Mouse (Mus musculus): Measurements from ENCODE around the gene Socs1. TPM values are rescaled to one million over a fixed set of nuclear protein-coding genes. Genes with fewer than 3 reads are reported as not detected.
"Not testable (repeated sequence)": the region's sequence is repeated elsewhere in the genome, so short reads cannot be mapped to it uniquely, and the experiment has no call there.

Socs1 gene
- total and polyA plus RNA-seq, 2 experiments from 2014 or later, result 4.6 to 7.9 TPM

GRCm38 (mm10) chr16:10812865-10813371 is 27.6 kb upstream of the Socs1 start, which contains the start of gene Gm11172:
Gene Gm11172, plus strand, starts transcription at chr16:10812915.
- H3K27ac ChIP-seq (ENCODE audit: low read depth, low read length), result no peak within 1 kb of the TSS
- ATAC-seq (ENCODE audit: low FRiP score), result no peak

GRCm38 (mm10) chr16:10810376-10810775 is 25.0 kb upstream of the Socs1 start:
- H3K27ac ChIP-seq (ENCODE audit: low read depth, low read length), result no peak overlapping the region
- H3K36me3 ChIP-seq (ENCODE audit: insufficient read depth, low read length), result no peaks in the 10 kb centered on the region
- no peaks in the 10 kb centered on the region for H3K4me1 ChIP-seq (ENCODE audit: insufficient read depth, low read length)
- H3K27me3 ChIP-seq (ENCODE audit: insufficient read depth, low read length), result no peaks in the 10 kb centered on the region
- ATAC-seq (ENCODE audit: low FRiP score) (no peak), DNase-seq (ENCODE audit: low spot score) (no peak)
- 100% methylated on average over 1 of the region's 1 CpGs for WGBS
- H3K9ac ChIP-seq (replicated peaks; ENCODE audit: low read length, poor library complexity, severe bottlenecking), result no peak overlapping the region
- no peak for TF ChIP-seq CTCF (IDR thresholded peaks at IDR 0.05)
- H3K4me2 ChIP-seq (ENCODE audit: low read depth, low read length, poor library complexity, severe bottlenecking), result no peak overlapping the region
- H3K4me3 ChIP-seq (ENCODE audit: low read depth, low read length), result no peak overlapping the region
- H3K9me3 ChIP-seq (ENCODE audit: low read length), result no peaks in the 10 kb centered on the region

More at GRCm38 (mm10) chr16:10812865-10813371, 27.6 kb upstream of the Socs1 start, which contains the start of gene Gm11172:
- no peaks in the 10 kb centered on the region for H3K9me3 ChIP-seq (ENCODE audit: low read length)
- no peaks in the 10 kb centered on the region for H3K4me1 ChIP-seq (ENCODE audit: insufficient read depth, low read length)
- H3K36me3 ChIP-seq (ENCODE audit: insufficient read depth, low read length), result no peaks in the 10 kb centered on the region
- H3K4me3 ChIP-seq (ENCODE audit: low read depth, low read length), result no peak within 1 kb of the TSS
- WGBS, result 89% methylated on average over 2 of the region's 2 CpGs
- TF ChIP-seq CTCF (IDR thresholded peaks at IDR 0.05), result no peak
- H3K27me3 ChIP-seq (ENCODE audit: insufficient read depth, low read length), result no peaks in the 10 kb centered on the region
- no peak within 1 kb of the TSS for H3K4me2 ChIP-seq (ENCODE audit: low read depth, low read length, poor library complexity, severe bottlenecking)
- no peak for DNase-seq (ENCODE audit: low spot score)
- H3K9ac ChIP-seq (replicated peaks; ENCODE audit: low read length, poor library complexity, severe bottlenecking), result no peak within 1 kb of the TSS

GRCm38 (mm10) chr16:10805789-10806527 is 20.6 kb upstream of the Socs1 start, which contains the start of gene Prm1:
Gene Prm1, minus strand, starts transcription at chr16:10805839.
- ATAC-seq (ENCODE audit: low FRiP score), result no peak
- no peak within 1 kb of the TSS for H3K27ac ChIP-seq (ENCODE audit: low read depth, low read length)
- H3K27me3 ChIP-seq (ENCODE audit: insufficient read depth, low read length), result no peaks in the 10 kb centered on the region
- no peak for TF ChIP-seq CTCF (IDR thresholded peaks at IDR 0.05)
- no peak within 1 kb of the TSS for H3K4me3 ChIP-seq (ENCODE audit: low read depth, low read length)
- 85% methylated on average over 10 of the region's 10 CpGs for WGBS
- H3K36me3 ChIP-seq (ENCODE audit: insufficient read depth, low read length), result no peaks in the 10 kb centered on the region
- no peaks in the 10 kb centered on the region for H3K4me1 ChIP-seq (ENCODE audit: insufficient read depth, low read length)
- H3K9me3 ChIP-seq (ENCODE audit: low read length), result no peaks in the 10 kb centered on the region
- H3K9ac ChIP-seq (replicated peaks; ENCODE audit: low read length, poor library complexity, severe bottlenecking), result no peak within 1 kb of the TSS
- H3K4me2 ChIP-seq (ENCODE audit: low read depth, low read length, poor library complexity, severe bottlenecking), result no peak within 1 kb of the TSS
- no peak for DNase-seq (ENCODE audit: low spot score)

- not testable (repeated sequence) for DNase-seq (ENCODE audit: low spot score); H3K4me2 ChIP-seq (ENCODE audit: low read depth, low read length, poor library complexity, severe bottlenecking); ATAC-seq (ENCODE audit: low FRiP score); H3K27ac ChIP-seq (ENCODE audit: low read depth, low read length); H3K4me1 ChIP-seq (ENCODE audit: insufficient read depth, low read length); H3K9me3 ChIP-seq (ENCODE audit: low read length); H3K36me3 ChIP-seq (ENCODE audit: insufficient read depth, low read length); H3K9ac ChIP-seq (replicated peaks; ENCODE audit: low read length, poor library complexity, severe bottlenecking); H3K4me3 ChIP-seq (ENCODE audit: low read depth, low read length); H3K27me3 ChIP-seq (ENCODE audit: insufficient read depth, low read length)
- WGBS, result 80% methylated on average over 3 of the region's 3 CpGs
Observed at GRCm38 (mm10) chr16:10802420-10802819, 17.1 kb upstream of the Socs1 start.

GRCm38 (mm10) chr16:10796034-10796433 is 10.7 kb upstream of the Socs1 start, which contains the start of gene Prm2:
Gene Prm2, minus strand, starts transcription at chr16:10796134.
- Histone ChIP-seq H3K36me3 (ENCODE audit: insufficient read depth, low read length) (no peaks in the 10 kb centered on the region), H3K27me3 (ENCODE audit: insufficient read depth, low read length) (no peaks in the 10 kb centered on the region), H3K4me1 (ENCODE audit: insufficient read depth, low read length) (no peaks in the 10 kb centered on the region), H3K27ac (ENCODE audit: low read depth, low read length) (no peak within 1 kb of the TSS), H3K9ac (replicated peaks; ENCODE audit: low read length, poor library complexity, severe bottlenecking) (no peak within 1 kb of the TSS), H3K4me2 (ENCODE audit: low read depth, low read length, poor library complexity, severe bottlenecking) (no peak within 1 kb of the TSS), H3K4me3 (ENCODE audit: low read depth, low read length) (no peak within 1 kb of the TSS), H3K9me3 (ENCODE audit: low read length) (no peaks in the 10 kb centered on the region)
- no peak for TF ChIP-seq CTCF (IDR thresholded peaks at IDR 0.05)
- DNase-seq (ENCODE audit: low spot score) (no peak), ATAC-seq (ENCODE audit: low FRiP score) (no peak)
- 77% methylated on average over 6 of the region's 6 CpGs for WGBS

GRCm38 (mm10) chr16:10790702-10791101 is 5.4 kb upstream of the Socs1 start, which contains the start of gene Prm3:
Gene Prm3, minus strand, starts transcription at chr16:10790914.
- no peak for ATAC-seq (ENCODE audit: low FRiP score)
- H3K4me3 ChIP-seq (ENCODE audit: low read depth, low read length), result no peak within 1 kb of the TSS
- H3K9me3 ChIP-seq (ENCODE audit: low read length), result no peaks in the 10 kb centered on the region
- H3K4me1 ChIP-seq (ENCODE audit: insufficient read depth, low read length), result no peaks in the 10 kb centered on the region
- no peak within 1 kb of the TSS for H3K27ac ChIP-seq (ENCODE audit: low read depth, low read length)
- H3K9ac ChIP-seq (replicated peaks; ENCODE audit: low read length, poor library complexity, severe bottlenecking), result no peak within 1 kb of the TSS
- TF ChIP-seq CTCF (IDR thresholded peaks at IDR 0.05), result no peak
- DNase-seq (ENCODE audit: low spot score), result no peak
- no peak within 1 kb of the TSS for H3K4me2 ChIP-seq (ENCODE audit: low read depth, low read length, poor library complexity, severe bottlenecking)
- H3K27me3 ChIP-seq (ENCODE audit: insufficient read depth, low read length), result no peaks in the 10 kb centered on the region
- H3K36me3 ChIP-seq (ENCODE audit: insufficient read depth, low read length), result no peaks in the 10 kb centered on the region
- 81% methylated on average over 9 of the region's 9 CpGs for WGBS

All from midbrain, postnatal 0 days (tissue).